Mouse (Mus musculus) midbrain, embryonic 12.5 days (tissue): ENCODE measurements around the gene Tiam1. TPM values are rescaled to one million over a fixed set of nuclear protein-coding genes. Genes with fewer than 3 reads are reported as not detected.
A peak's percentile ranks its signal among the peaks of the same experiment; 100 is the strongest.

Experiments used
- ATAC-seq: fragments of 200-750 bp; cut with Nextera tagmentation; 2 replicates; pipeline ENCODE4 v1.8.0; 2017; ENCODE audit warnings: low read depth, moderate TSS enrichment, moderate library complexity; ENCODE audit not compliant: low FRiP score
- H3K27ac ChIP-seq: fragments of 300-500 bp; sonication (generic); replicated peaks from 2 replicates; pipeline ENCODE4 v1.5.1; 2016; ENCODE audit warnings: mild to moderate bottlenecking
- H3K27me3 ChIP-seq: fragments of 300-500 bp; sonication (generic); 2 replicates; pipeline ENCODE4 v1.6.1; 2016; ENCODE audit warnings: mild to moderate bottlenecking
- H3K36me3 ChIP-seq: fragments of 300-500 bp; sonication (generic); 2 replicates; pipeline ENCODE4 v1.6.1; 2016
- H3K4me1 ChIP-seq: fragments of 300-500 bp; sonication (generic); 2 replicates; pipeline ENCODE4 v1.6.1; 2016
- H3K4me2 ChIP-seq: fragments of 300-500 bp; sonication (generic); replicated peaks from 2 replicates; pipeline ENCODE4 v1.6.1; 2016; ENCODE audit warnings: mild to moderate bottlenecking, moderate library complexity
- H3K4me3 ChIP-seq: fragments of 300-500 bp; sonication (generic); 2 replicates; pipeline ENCODE4 v1.5.1; 2016; ENCODE audit warnings: mild to moderate bottlenecking
- H3K9ac ChIP-seq: fragments of 300-500 bp; sonication (generic); replicated peaks from 2 replicates; pipeline ENCODE4 v1.6.1; 2016; ENCODE audit warnings: mild to moderate bottlenecking, moderate library complexity
- H3K9me3 ChIP-seq: fragments of 300-500 bp; sonication (generic); 2 replicates; pipeline ENCODE4 v1.6.1; 2016; ENCODE audit warnings: mild to moderate bottlenecking
- WGBS: fragments of 180-500 bp; shearing (Covaris S2); methylation state at CpG from one replicate; pipeline ENCODE4 v1.1.7; 2016; 5-methylcytosine and 5-hydroxymethylcytosine counted together
- polyA plus RNA-seq: library from polyadenylated mRNA; unstranded; fragments of >200 nt; fragmentation: Nextera tagmentation; extraction: Ambion mirVana; gene quantifications from 2 replicates; pipeline ENCODE4 v1.2.1, GENCODE M21; 2016

Tiam1 gene
- polyA plus RNA-seq, 1 experiment from 2014 or later = 23.8 TPM

DNA sequence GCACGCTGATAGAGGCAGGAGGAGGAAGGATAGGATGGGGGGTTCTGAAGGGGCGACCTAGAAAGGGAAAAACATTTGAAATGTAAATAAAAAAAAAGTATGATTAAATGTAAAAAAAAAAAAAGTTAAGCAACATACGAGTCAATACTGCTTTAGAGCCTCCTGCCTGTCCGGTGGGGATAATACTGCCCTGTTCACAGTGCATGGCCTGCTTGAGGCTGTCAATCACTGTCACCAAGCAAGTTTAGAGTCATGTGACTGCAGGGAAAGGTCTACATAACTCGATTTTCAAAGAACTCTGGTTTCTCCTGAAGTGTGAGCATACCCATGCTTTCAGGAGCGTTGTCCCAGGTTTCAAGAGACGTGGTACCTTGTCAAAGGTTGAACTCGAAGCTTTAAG, 15.2 kb downstream of the Tiam1 start:
- no peak overlapping the region for H3K4me3 ChIP-seq
- peaks cover 26% of the 10 kb centered on the region for H3K4me1 ChIP-seq
- no peak overlapping the region for H3K9ac ChIP-seq
- no peak overlapping the region for H3K27ac ChIP-seq
- 62% methylated on average over 8 of the region's 8 CpGs for WGBS
- ATAC-seq = 0 out of 2 replicates have a peak, but pooled peaks have one; percentile 61
- H3K9me3 ChIP-seq = no peaks in the 10 kb centered on the region
- H3K27me3 ChIP-seq = peaks cover 71% of the 10 kb centered on the region
- H3K36me3 ChIP-seq = no peaks in the 10 kb centered on the region
- no peak overlapping the region for H3K4me2 ChIP-seq

DNA sequence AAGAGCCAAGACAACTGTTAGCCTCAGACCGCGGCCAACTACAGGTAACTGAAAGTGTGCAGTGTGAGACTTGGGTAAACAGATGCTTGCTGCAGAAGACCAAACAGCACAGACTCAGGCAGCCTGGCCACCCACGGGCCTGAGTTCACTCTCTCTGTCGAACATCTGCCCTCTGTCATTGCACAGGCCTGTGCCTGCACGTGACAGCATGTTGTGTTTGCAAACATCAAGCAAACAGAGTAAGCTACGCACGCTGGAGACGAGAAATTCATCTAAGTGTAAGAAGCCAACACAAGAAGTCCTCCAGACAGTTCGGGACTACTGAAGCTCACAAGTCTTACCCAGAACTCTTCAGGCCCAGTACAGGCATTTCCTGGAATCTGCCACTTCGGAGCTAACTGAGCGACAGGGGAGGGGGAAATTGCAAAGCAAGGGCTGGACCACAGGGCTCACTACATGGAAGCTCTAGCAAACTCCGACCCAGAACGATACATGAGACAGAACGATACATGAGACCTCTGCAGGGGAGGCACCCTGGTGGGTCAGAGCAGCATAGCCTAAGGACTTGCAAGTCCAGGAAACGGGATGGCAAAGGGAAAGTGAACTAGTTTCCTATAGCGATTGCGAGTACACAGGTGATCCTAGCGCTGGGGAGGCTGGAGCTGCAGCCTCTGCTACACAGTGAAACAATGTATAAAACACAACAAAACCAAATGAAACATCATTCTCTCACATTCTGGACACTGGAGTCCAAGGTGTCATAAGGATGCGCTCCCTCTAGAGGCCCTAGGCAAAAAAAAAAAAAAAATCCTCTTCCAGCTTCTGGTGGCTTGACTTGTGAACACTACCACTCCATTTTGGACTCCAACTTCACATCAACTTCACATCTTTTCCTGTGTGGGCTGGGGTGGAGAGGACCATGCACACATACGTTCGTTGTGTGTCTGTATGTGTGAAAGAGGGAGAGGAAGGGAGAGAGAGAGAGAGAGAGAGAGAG, 18.0 kb downstream of the Tiam1 start:
- 0 out of 2 replicates have a peak, but pooled peaks cover 3% of the 10 kb centered on the region for H3K9me3 ChIP-seq
- no peak overlapping the region for H3K4me2 ChIP-seq
- H3K36me3 ChIP-seq = no peaks in the 10 kb centered on the region
- no peak for ATAC-seq
- 80% methylated on average over 21 of the region's 21 CpGs for WGBS
- peaks cover 14% of the 10 kb centered on the region for H3K4me1 ChIP-seq
- H3K9ac ChIP-seq = no peak overlapping the region
- peaks cover 53% of the 10 kb centered on the region for H3K27me3 ChIP-seq
- no peak overlapping the region for H3K4me3 ChIP-seq
- H3K27ac ChIP-seq = no peak overlapping the region

GRCm38 (mm10) chr16:90123091-90123490, 20.5 kb downstream of the Tiam1 start:
- WGBS = 85% methylated on average over 6 of the region's 6 CpGs
- no peak overlapping the region for H3K4me3 ChIP-seq
- ATAC-seq = no peak

GRCm38 (mm10) chr16:90122439-90122838, 21.1 kb downstream of the Tiam1 start:
- no peak overlapping the region for H3K4me2 ChIP-seq
- WGBS = 87% methylated on average over 9 of the region's 9 CpGs
- H3K4me1 ChIP-seq = no peaks in the 10 kb centered on the region; the same call in 1 of the 2 replicates
- H3K27ac ChIP-seq = no peak overlapping the region
- H3K4me3 ChIP-seq = no peak overlapping the region
- H3K9ac ChIP-seq = no peak overlapping the region
- no peaks in the 10 kb centered on the region for H3K36me3 ChIP-seq
- peaks cover 22% of the 10 kb centered on the region for H3K27me3 ChIP-seq
- peaks cover 9% of the 10 kb centered on the region; the same call in 1 of the 2 replicates for H3K9me3 ChIP-seq
- ATAC-seq = no peak

More at GRCm38 (mm10) chr16:90123091-90123490, 20.5 kb downstream of the Tiam1 start:
- Histone ChIP-seq H3K27ac (no peak overlapping the region), H3K36me3 (no peaks in the 10 kb centered on the region), H3K27me3 (peaks cover 29% of the 10 kb centered on the region), H3K9me3 (peaks cover 9% of the 10 kb centered on the region; the same call in 1 of the 2 replicates), H3K9ac (no peak overlapping the region), H3K4me2 (no peak overlapping the region), H3K4me1 (no peaks in the 10 kb centered on the region; the same call in 1 of the 2 replicates)

DNA sequence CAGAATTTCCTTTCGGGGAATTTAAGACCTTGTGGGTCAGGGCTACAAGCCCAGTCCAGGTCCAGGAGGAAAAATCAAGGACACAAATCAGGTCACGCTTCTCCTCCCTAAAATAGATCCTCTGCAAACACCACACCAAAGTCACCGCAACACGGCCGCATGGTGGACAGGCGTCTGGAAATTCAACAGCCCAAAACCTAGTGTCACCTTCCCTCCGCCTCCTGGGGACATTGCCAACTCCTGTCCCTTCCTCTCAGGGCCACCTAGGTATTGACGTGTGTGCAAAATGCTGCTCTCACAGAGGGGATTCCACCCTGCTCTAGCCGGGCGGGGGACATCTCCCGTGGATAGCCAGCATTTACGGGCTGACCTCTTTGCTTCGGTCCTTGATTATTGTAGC, 21.8 kb downstream of the Tiam1 start:
- H3K4me1 ChIP-seq = no peaks in the 10 kb centered on the region
- ATAC-seq = no peak
- WGBS = 94% methylated on average over 13 of the region's 13 CpGs

GRCm38 (mm10) chr16:90119969-90120368, 23.6 kb downstream of the Tiam1 start:
- Histone ChIP-seq H3K9ac (no peak overlapping the region), H3K4me2 (no peak overlapping the region), H3K27ac (no peak overlapping the region), H3K4me1 (no peaks in the 10 kb centered on the region), H3K27me3 (peaks cover 2% of the 10 kb centered on the region; the same call in 1 of the 2 replicates), H3K9me3 (peaks cover 9% of the 10 kb centered on the region; the same call in 1 of the 2 replicates), H3K36me3 (no peaks in the 10 kb centered on the region), H3K4me3 (no peak overlapping the region)
- WGBS = 96% methylated on average over 4 of the region's 4 CpGs
- no peak for ATAC-seq

More for the DNA sequence above, 21.8 kb downstream of the Tiam1 start:
- Histone ChIP-seq H3K9ac (no peak overlapping the region), H3K27ac (no peak overlapping the region), H3K4me3 (no peak overlapping the region), H3K9me3 (peaks cover 9% of the 10 kb centered on the region; the same call in 1 of the 2 replicates), H3K36me3 (no peaks in the 10 kb centered on the region), H3K4me2 (no peak overlapping the region), H3K27me3 (peaks cover 16% of the 10 kb centered on the region; the same call in 1 of the 2 replicates)

DNA sequence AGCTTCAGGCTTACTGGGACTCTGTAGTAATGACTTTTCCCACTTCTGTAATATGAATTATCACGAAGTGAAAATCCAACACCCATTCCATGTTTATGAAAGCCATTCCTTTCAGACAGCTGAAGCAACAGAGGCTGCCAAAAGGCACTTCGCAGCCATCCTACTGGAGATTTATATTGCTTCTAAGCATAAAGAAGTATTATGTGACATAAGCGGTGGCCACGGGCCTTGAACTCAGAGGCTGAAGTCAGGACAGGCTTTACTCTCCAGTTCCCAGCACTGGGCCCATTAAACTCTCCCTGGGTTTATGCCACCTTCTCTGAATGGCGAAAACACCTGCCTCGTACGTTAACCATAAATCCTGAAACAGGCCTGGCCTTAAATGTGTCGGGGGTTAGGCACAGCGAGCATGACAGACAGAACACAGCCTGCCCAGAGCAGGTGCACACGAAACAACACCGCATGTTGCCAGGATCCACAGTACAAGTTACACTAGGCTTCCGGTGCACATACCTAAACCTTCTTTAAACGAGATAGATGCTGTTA, 26.9 kb downstream of the Tiam1 start:
- ATAC-seq = no peak
- peaks cover 9% of the 10 kb centered on the region; the same call in 1 of the 2 replicates for H3K9me3 ChIP-seq
- 91% methylated on average over 13 of the region's 13 CpGs for WGBS

GRCm38 (mm10) chr16:90112577-90113155, 30.9 kb downstream of the Tiam1 start:
- no peak overlapping the region for H3K4me3 ChIP-seq
- no peak overlapping the region for H3K27ac ChIP-seq
- 91% methylated on average over 11 of the region's 11 CpGs for WGBS
- no peaks in the 10 kb centered on the region for H3K27me3 ChIP-seq
- no peak for ATAC-seq
- H3K36me3 ChIP-seq = no peaks in the 10 kb centered on the region
- no peaks in the 10 kb centered on the region for H3K9me3 ChIP-seq
- H3K4me1 ChIP-seq = no peaks in the 10 kb centered on the region
- no peak overlapping the region for H3K4me2 ChIP-seq
- H3K9ac ChIP-seq = no peak overlapping the region

More for the DNA sequence above, 26.9 kb downstream of the Tiam1 start:
- no peak overlapping the region for H3K27ac ChIP-seq
- no peaks in the 10 kb centered on the region for H3K27me3 ChIP-seq
- no peaks in the 10 kb centered on the region for H3K4me1 ChIP-seq
- H3K9ac ChIP-seq = no peak overlapping the region
- H3K4me3 ChIP-seq = no peak overlapping the region
- no peak overlapping the region for H3K4me2 ChIP-seq
- no peaks in the 10 kb centered on the region for H3K36me3 ChIP-seq

DNA sequence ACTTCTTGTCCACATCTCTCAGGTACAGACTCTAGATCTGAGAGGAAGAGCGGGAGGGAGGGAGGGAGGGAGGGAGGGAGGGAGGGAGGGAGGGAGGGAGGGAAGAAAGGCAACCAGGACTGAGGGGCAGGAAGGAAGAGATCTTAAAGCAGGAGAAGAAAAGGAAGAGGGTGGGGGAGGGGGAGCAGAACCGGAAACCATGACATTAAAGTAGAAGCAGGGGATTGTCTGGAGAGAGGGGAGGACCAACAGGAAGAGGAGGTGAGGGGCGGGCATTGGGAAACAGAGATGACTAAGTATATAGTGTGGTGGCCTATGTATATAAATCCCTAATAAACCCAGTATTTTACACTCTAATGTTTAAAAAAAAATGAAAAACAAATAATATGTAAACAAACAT, 34.1 kb downstream of the Tiam1 start:
- no peak for ATAC-seq

GRCm38 (mm10) chr16:90104714-90105459, 38.7 kb downstream of the Tiam1 start:
- WGBS = 76% methylated on average over 15 of the region's 15 CpGs
- H3K36me3 ChIP-seq = no peaks in the 10 kb centered on the region

More for the DNA sequence above, 34.1 kb downstream of the Tiam1 start:
- H3K9ac ChIP-seq = no peak overlapping the region
- H3K4me1 ChIP-seq = peaks cover 4% of the 10 kb centered on the region; the same call in 1 of the 2 replicates
- H3K36me3 ChIP-seq = no peaks in the 10 kb centered on the region
- no peak overlapping the region for H3K4me2 ChIP-seq
- 60% methylated on average over 3 of the region's 3 CpGs for WGBS
- H3K4me3 ChIP-seq = no peak overlapping the region
- H3K9me3 ChIP-seq = no peaks in the 10 kb centered on the region
- no peak overlapping the region for H3K27ac ChIP-seq
- no peaks in the 10 kb centered on the region for H3K27me3 ChIP-seq

DNA sequence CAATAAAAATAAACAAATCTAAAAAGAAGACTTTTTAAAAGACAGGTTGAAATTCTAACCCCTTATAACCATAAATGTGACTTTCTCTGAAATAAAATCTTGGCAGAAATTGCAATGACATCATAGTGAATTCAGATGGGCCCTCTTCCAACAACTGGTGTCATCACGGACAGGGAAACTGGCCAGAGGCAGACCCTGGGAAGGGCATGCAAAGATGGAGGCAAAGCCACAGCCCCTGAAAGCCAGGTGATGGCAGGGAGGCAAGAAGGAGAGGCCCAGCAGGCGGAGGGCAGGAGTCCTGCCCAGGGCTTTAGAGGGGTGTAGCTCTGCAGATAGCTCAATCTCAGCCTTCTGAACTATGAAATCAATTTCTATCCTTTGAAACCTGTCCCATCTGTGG, 39.8 kb downstream of the Tiam1 start:
- WGBS = 84% methylated on average over 2 of the region's 2 CpGs
- no peak for ATAC-seq

More at GRCm38 (mm10) chr16:90104714-90105459, 38.7 kb downstream of the Tiam1 start:
- Histone ChIP-seq H3K4me3 (no peak overlapping the region), H3K4me1 (peaks cover 16% of the 10 kb centered on the region), H3K4me2 (no peak overlapping the region), H3K27me3 (no peaks in the 10 kb centered on the region), H3K9me3 (no peaks in the 10 kb centered on the region), H3K9ac (no peak overlapping the region), H3K27ac (no peak overlapping the region)
- ATAC-seq = no peak

More for the DNA sequence above, 39.8 kb downstream of the Tiam1 start:
- Histone ChIP-seq H3K9me3 (no peaks in the 10 kb centered on the region), H3K4me2 (no peak overlapping the region), H3K4me3 (no peak overlapping the region), H3K9ac (no peak overlapping the region), H3K27ac (no peak overlapping the region), H3K4me1 (peaks cover 16% of the 10 kb centered on the region), H3K27me3 (no peaks in the 10 kb centered on the region), H3K36me3 (no peaks in the 10 kb centered on the region)
